Mouse (Mus musculus) heart, postnatal 0 days (tissue): ENCODE measurements around the gene Zfp664. TPM values are rescaled to one million over a fixed set of nuclear protein-coding genes. Genes with fewer than 3 reads are reported as not detected.

Source experiments
- ATAC-seq: fragments of 200-750 bp; cut with Nextera tagmentation; 2 replicates; pipeline ENCODE4 v1.8.0; 2017; ENCODE audit warnings: low read depth, moderate number of reproducible peaks, moderate library complexity; ENCODE audit not compliant: insufficient read depth
- DNase-seq: peaks from one replicate; pipeline ENCODE4 v3.0.0-alpha.2; 2016; ENCODE audit warnings: low spot score
- H3K27ac ChIP-seq: fragments of 300-500 bp; sonication (generic); 2 replicates; pipeline ENCODE4 v1.5.1; 2014; ENCODE audit warnings: low read depth, mild to moderate bottlenecking
- H3K27me3 ChIP-seq: fragments of 300-500 bp; sonication (generic); 2 replicates; pipeline ENCODE4 v1.6.1; 2014; ENCODE audit warnings: low read length, mixed read lengths; ENCODE audit not compliant: control insufficient read depth, insufficient read depth
- H3K36me3 ChIP-seq: fragments of 300-500 bp; sonication (generic); replicated peaks from 2 replicates; pipeline ENCODE4 v1.6.1; 2014; ENCODE audit warnings: low read length, mixed read lengths; ENCODE audit not compliant: control insufficient read depth, insufficient read depth
- H3K4me1 ChIP-seq: fragments of 300-500 bp; sonication (generic); 2 replicates; pipeline ENCODE4 v1.6.1; 2014; ENCODE audit warnings: antibody characterized with exemption; ENCODE audit not compliant: control insufficient read depth, insufficient read depth
- H3K4me2 ChIP-seq: fragments of 300-500 bp; sonication (generic); 2 replicates; pipeline ENCODE4 v1.6.1; 2014; ENCODE audit warnings: low read depth, mild to moderate bottlenecking, low read length, moderate library complexity
- H3K4me3 ChIP-seq: fragments of 300-500 bp; sonication (generic); 2 replicates; pipeline ENCODE4 v1.5.1; 2014; ENCODE audit warnings: low read depth, low read length
- H3K9ac ChIP-seq: fragments of 300-500 bp; sonication (generic); replicated peaks from 2 replicates; pipeline ENCODE4 v1.6.1; 2014; ENCODE audit warnings: low read depth, low read length, mixed read lengths
- H3K9me3 ChIP-seq: fragments of 300-500 bp; sonication (generic); replicated peaks from 2 replicates; pipeline ENCODE4 v1.6.1; 2016; ENCODE audit warnings: low read length; ENCODE audit not compliant: control insufficient read depth
- CTCF ChIP-seq: IDR thresholded peaks from 2 replicates; pipeline ENCODE4 v1.5.1; 2016; ENCODE audit warnings: antibody characterized with exemption, control low read depth, low read depth
- EP300 ChIP-seq: IDR thresholded peaks from 2 replicates; pipeline ENCODE4 v1.6.1; 2016; ENCODE audit warnings: antibody characterized with exemption, low read depth
- WGBS: fragments of 180-500 bp; shearing (Covaris S2); extraction: QIAGEN DNeasy Blood & Tissue Kit; methylation state at CpG from one replicate; pipeline ENCODE4 v1.1.7; 2014; 5-methylcytosine and 5-hydroxymethylcytosine counted together
- polyA plus RNA-seq: library from polyadenylated mRNA; unstranded; fragments of >200 nt; fragmentation: Nextera tagmentation; extraction: Ambion mirVana; gene quantifications from 2 replicates; pipeline ENCODE4 v1.2.1, GENCODE M21; 2015
- total RNA-seq: library from RNA; depleted of rRNA; stranded (reverse); fragments of >200 nt; gene quantifications from 2 replicates; pipeline ENCODE4 v1.2.3, GENCODE M21; 2014; ENCODE audit warnings: low replicate concordance

The Zfp664 gene
- total and polyA plus RNA-seq, 2 experiments from 2014 or later = 15.5 to 37.5 TPM

GRCm38 (mm10) chr5:124844929-124845328 is 17.6 kb upstream of the Zfp664 start:
- Histone ChIP-seq H3K4me2 (no peak overlapping the region), H3K4me3 (no peak overlapping the region), H3K27me3 (peaks cover 65% of the 10 kb centered on the region), H3K9me3 (no peaks in the 10 kb centered on the region), H3K9ac (no peak overlapping the region), H3K27ac (no peak overlapping the region), H3K4me1 (peaks cover 13% of the 10 kb centered on the region; the same call in 1 of the 2 replicates), H3K36me3 (no peaks in the 10 kb centered on the region)
- TF ChIP-seq EP300 (no peak), CTCF (no peak)
- ATAC-seq = no peak
- WGBS = 15% methylated on average over 4 of the region's 4 CpGs
- DNase-seq = peak; percentile 43

GRCm38 (mm10) chr5:124847014-124847413 is 15.5 kb upstream of the Zfp664 start:
- Histone ChIP-seq H3K36me3 (no peaks in the 10 kb centered on the region), H3K9me3 (no peaks in the 10 kb centered on the region), H3K9ac (no peak overlapping the region), H3K27me3 (peaks cover 52% of the 10 kb centered on the region), H3K4me2 (no peak overlapping the region), H3K4me1 (peaks cover 13% of the 10 kb centered on the region; the same call in 1 of the 2 replicates), H3K4me3 (no peak overlapping the region), H3K27ac (no peak overlapping the region)
- DNase-seq (no peak), ATAC-seq (no peak)
- 92% methylated on average over 1 of the region's 1 CpGs for WGBS
- TF ChIP-seq CTCF (no peak), EP300 (no peak)

DNA sequence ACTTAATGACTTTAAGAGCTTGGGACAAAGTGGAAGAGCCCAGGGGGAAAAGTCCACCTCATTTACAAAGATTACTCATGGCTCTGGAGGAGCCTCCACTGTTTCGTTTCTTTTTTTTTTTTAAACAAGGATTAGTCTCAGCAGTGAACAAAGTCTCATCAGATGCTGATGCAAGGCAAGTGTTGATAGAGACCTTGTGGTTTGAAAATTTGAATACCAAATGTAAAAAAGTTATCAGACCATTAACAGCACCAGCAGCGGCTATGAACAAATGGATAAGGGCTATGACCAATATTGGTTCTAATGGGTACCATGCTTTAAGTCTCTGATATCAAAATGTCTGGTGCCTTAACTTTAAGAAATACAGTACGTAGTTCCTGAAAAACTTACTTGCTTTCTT is 13.5 kb upstream of the Zfp664 start:
- no peaks in the 10 kb centered on the region for H3K36me3 ChIP-seq
- ATAC-seq (no peak), DNase-seq (no peak)
- TF ChIP-seq EP300 = no peak
- no peak for TF ChIP-seq CTCF
- no peaks in the 10 kb centered on the region for H3K9me3 ChIP-seq
- no peak overlapping the region for H3K9ac ChIP-seq
- peaks cover 13% of the 10 kb centered on the region; the same call in 1 of the 2 replicates for H3K4me1 ChIP-seq
- H3K27ac ChIP-seq = no peak overlapping the region
- no peak overlapping the region for H3K4me2 ChIP-seq
- WGBS = 74% methylated on average over 3 of the region's 3 CpGs
- H3K4me3 ChIP-seq = no peak overlapping the region
- peaks cover 32% of the 10 kb centered on the region for H3K27me3 ChIP-seq

DNA sequence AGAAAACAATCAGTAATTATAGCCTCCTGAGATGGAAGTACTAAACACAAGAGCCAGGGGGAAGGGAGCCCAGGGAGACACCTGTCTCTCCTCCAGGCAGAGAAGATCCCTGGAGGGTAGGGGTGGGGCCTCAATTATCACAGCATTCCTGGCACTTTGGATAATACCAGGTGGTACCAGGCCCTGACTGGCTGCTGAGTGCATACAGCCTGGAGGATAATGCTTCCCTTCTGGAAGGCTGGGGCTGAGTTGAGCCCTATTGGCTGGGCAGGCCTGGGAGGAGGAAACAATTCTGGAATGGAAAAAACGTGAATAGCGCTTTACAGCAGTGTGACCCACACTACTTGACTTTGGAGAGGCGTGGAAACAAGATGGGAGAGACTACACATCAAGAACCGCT is 10.9 kb upstream of the Zfp664 start:
- no peak for TF ChIP-seq CTCF
- H3K4me3 ChIP-seq = no peak overlapping the region
- ATAC-seq (no peak), DNase-seq (no peak)
- no peak overlapping the region for H3K4me2 ChIP-seq
- H3K27me3 ChIP-seq = peaks cover 33% of the 10 kb centered on the region
- H3K9me3 ChIP-seq = no peaks in the 10 kb centered on the region
- H3K4me1 ChIP-seq = 0 out of 2 replicates have a peak, but pooled peaks cover 3% of the 10 kb centered on the region
- no peaks in the 10 kb centered on the region for H3K36me3 ChIP-seq
- H3K27ac ChIP-seq = no peak overlapping the region
- no peak overlapping the region for H3K9ac ChIP-seq
- 45% methylated on average over 4 of the region's 4 CpGs for WGBS

GRCm38 (mm10) chr5:124852294-124852693 is 10.2 kb upstream of the Zfp664 start:
- no peak overlapping the region for H3K4me2 ChIP-seq
- no peak for TF ChIP-seq EP300
- TF ChIP-seq CTCF = no peak
- 30% methylated on average over 2 of the region's 2 CpGs for WGBS
- no peaks in the 10 kb centered on the region for H3K9me3 ChIP-seq
- no peak for DNase-seq
- 0 out of 2 replicates have a peak, but pooled peaks cover 3% of the 10 kb centered on the region for H3K4me1 ChIP-seq
- peaks cover 29% of the 10 kb centered on the region for H3K27me3 ChIP-seq
- ATAC-seq = no peak
- no peaks in the 10 kb centered on the region for H3K36me3 ChIP-seq
- H3K9ac ChIP-seq = no peak overlapping the region
- no peak overlapping the region for H3K4me3 ChIP-seq
- H3K27ac ChIP-seq = no peak overlapping the region

DNA sequence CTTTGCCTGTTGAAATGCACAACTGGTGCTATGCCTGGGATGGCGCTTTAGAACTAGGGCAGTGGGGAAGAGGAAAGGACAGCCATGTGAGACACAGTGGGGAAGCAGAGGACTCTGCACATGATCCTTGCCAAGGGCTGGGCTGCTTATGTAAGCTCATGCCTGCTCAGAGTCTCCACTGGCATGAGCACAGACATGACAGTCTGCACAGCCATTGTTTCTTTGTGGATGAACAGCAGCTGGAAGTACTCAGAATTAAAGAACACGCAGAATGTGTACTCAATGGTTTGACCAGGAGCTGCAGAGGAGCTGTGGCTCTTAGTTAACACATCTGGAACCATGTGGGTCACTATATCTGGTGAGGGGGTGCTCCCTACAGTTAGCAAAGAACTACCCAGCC is 9.4 kb upstream of the Zfp664 start:
- DNase-seq (no peak), ATAC-seq (no peak)
- H3K27ac ChIP-seq = no peak overlapping the region
- no peaks in the 10 kb centered on the region for H3K9me3 ChIP-seq
- H3K27me3 ChIP-seq = peaks cover 27% of the 10 kb centered on the region
- TF ChIP-seq CTCF = no peak
- no peak for TF ChIP-seq EP300
- WGBS = 69% methylated on average over 2 of the region's 2 CpGs
- H3K36me3 ChIP-seq = no peaks in the 10 kb centered on the region
- H3K4me2 ChIP-seq = no peak overlapping the region
- no peak overlapping the region for H3K9ac ChIP-seq
- no peak overlapping the region for H3K4me3 ChIP-seq
- 0 out of 2 replicates have a peak, but pooled peaks cover 3% of the 10 kb centered on the region for H3K4me1 ChIP-seq
